Mouse (Mus musculus) thymus, postnatal 36 days (tissue): ENCODE measurements around the gene Oxsm.

ENCODE experiments used
- DNase-seq, 2 experiments: peaks; one replicate each; pipeline ENCODE4 v3.0.0; 2022; ENCODE audit warnings: mixed read lengths in 2 of 2

Gene Oxsm

DNA sequence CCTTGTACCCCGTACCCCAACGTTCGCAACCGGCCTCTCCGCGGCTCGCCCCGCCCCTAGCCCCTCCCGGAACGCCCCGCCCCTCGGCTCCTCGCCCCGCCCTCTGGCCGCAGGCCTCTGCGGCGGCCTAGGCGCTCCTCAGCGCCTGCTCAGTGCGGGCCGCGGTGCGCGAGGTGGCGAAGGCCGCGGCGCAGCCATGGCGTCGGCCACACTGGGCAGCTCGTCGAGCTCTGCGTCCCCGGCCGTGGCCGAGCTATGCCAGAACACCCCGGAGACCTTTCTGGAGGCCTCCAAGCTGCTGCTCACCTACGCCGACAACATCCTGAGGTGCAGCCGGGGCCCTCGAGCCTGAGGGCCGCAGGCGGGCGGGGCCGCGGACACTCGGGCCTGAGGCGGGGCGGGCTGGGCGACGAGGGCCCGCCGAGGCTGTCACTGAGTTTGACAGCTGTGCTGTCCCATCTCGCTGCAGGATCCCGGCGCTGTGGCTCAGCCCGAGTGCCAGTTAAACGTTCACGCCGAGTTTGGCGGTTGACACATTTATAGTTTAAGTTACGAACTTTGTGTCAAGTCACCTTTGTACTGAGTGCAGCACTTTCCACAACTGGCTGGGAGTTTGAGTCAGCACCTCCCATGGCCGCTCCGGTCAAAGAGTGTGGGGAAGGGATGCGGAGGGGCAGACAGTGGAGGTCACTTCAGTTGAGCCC is at the start of gene Oxsm, which contains the start of gene Ngly1:
Gene Oxsm, minus strand, starts transcription at position 638 of the 704 bp plus-strand sequence.
Gene Ngly1, plus strand, starts transcription at position 110 of the 704 bp plus-strand sequence.
- peak; percentile 87 for DNase-seq

DNA sequence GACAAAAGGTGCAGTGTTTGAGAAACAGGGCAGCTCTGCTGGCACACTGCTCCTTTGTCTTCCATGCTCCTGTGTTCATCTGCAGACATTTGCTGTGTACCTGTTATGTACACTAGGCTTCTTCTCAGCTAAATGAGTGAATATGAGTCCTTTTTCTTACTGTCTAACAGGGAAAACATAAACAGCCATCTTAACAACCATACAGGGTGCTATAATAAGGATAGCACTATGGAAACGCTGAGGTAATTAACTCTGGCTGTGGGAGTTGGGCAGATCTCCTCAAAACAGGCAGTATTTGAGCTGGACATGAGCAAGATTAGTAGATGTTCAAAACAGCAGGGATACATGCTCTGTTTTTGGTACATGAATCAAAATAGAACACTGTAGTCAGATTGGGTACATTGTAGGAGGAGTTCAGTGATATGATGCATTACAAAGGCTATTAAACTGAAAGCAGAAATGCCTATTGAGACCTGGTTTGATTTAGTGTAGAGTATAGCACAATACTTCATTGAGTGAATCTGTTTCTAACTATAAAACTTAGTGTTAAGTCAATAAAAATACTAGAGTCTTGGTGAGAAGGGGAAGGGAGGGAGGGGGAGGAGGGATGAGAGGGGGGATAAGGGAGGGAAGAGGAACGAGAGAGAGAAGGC is 47.3 kb upstream of the Oxsm start:
- DNase-seq = no peak

DNA sequence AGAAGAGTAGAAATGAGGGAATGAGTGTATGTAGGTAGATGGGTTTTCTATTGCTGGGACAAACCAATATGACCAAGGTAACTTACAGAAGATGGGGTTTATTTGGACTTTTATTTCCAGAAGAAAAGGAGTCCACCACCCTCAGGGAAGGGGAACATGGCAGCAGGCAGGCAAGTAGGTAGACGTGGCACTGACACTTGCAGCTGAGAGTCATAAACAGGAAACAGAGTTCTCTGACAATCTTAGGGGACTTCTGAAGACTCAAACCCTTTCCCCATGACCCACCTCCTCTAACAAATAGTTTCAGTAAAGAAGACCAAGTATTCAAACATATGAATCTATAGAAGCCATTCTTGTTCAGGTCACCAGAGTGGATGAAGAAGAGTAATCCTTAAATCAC is 44.3 kb upstream of the Oxsm start:
- DNase-seq = no peak

DNA sequence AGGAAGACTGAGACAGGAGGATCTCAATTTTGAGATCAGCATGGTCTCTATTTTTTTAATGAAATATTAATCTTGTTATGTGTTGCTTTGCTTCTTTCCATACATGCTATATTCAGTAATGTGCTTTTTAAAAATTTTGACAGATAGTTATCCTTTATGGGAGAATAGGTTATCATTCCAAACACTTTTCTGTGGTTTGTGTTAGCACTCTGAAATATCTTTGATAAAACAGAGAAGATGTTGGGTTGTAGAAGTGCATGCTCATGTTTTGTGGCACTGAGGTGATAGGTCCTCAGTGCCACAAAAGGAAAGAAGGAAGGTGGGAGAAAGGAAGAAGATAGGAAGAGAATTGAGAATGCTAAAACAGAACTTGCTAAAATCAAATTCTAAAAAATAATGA is 43.4 kb upstream of the Oxsm start:
- no peak for DNase-seq

DNA sequence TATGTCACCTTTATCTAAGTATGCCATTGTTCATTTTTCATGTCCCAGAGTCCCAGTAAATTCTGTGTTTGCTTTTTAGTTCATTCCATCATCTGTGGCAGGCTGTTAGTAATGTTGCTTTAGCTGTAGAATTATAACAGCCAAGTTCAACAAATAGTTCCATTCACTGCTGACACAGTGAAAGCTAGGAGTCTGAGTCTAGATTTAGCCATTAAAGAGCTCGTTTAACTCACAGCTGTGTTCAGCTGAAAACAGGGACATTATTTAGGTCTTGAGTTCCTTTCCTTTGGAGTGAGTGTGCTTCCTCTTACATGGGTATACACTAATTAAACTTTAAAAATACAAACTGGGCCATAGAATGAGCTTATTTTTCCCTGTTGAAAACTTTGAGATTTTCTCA is 42.8 kb upstream of the Oxsm start:
- no peak for DNase-seq

DNA sequence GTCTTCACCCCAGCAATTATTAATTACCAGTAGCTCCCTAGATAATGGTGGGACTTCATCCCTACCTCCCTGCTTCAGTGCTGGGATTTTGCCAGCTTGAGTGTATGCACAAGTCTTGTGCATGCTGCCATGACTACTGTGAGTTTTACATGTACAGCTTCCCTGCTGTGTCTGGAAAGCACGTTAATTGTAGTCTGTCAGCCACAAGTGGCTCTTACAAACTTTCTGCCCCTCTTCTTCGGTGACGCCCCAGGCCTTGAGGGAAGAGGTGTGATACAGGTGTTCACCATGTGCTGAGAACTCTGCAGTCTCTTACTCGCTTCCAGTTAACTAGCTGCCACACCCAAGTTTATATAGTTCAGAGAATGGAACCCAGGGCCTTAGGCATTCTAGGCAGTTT is 34.4 kb upstream of the Oxsm start:
- no peak for DNase-seq

DNA sequence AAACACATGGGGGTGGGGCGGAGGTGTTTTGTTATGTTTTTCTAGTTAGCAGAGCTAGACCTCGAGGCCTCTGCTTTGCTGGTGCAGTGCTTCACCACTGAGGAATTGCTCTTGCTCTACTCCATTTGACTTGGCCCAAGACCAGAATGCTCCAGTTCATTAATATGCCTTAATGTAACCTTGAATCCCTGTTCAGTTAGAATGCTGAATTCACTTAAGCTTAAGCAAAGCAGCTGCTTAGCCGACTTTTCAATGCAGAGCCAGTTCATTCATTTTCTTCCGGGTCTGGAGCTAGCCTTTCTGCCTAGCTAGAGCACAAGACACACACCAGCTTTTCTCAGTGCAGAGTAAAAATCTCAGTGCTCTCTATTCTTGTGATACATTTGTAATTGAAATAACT is 29.6 kb upstream of the Oxsm start:
- DNase-seq = no peak

DNA sequence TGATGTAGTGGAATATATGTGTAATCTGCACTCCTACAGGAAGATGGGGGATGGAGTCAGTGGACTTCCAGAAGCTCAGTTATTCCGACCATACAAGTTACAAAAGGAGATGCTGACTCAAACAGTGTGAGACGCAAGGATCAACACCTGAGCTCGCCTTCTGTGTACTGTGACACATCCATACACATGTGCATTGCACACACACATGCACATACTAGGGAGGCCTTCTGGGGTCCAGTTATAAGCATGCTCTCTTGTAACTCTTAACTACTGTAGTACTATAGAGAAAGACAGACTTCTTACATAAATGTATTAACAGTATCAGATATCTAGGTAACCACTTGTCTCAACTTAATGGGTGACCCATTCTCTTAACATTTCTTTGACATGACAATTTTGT is 24.1 kb upstream of the Oxsm start:
- no peak for DNase-seq

DNA sequence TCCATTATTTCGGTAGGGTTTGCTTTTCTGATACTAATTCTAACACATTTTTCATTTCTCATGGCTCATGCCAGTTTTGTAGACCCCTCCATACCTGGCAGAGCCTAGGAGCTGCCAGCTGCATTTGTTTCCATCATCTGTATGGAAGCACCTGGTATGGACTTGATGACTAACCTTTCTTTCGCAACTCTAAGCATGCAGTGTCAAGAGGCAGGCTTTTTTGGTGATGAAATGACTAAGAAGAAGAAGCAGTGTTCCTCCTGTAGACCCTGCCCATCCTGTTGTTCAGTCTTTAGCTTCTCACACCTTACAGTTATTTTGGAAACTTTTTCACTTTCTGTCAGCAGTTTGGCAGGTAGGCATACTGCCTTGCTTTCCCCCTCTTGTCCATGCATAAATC is 20.2 kb upstream of the Oxsm start:
- no peak for DNase-seq

DNA sequence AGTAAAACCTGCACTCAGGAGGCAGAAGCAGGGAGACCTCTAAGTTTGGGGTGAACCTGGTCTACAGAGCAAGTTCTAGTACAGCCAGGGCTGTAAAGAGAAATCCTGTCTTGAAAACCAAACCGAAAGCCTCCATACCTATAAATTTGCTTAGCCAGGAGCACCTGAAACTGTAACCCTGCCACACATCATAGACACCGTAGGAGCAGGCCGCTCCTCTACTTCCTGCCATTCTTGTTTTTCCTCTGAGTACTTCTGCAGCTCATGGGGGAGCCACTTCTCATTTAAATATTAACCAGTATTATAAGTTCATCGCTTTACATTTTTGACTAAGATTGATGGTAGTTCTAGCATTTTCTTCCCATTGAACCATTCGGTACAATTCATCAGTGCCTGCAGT is 17.4 kb upstream of the Oxsm start:
- DNase-seq = no peak

DNA sequence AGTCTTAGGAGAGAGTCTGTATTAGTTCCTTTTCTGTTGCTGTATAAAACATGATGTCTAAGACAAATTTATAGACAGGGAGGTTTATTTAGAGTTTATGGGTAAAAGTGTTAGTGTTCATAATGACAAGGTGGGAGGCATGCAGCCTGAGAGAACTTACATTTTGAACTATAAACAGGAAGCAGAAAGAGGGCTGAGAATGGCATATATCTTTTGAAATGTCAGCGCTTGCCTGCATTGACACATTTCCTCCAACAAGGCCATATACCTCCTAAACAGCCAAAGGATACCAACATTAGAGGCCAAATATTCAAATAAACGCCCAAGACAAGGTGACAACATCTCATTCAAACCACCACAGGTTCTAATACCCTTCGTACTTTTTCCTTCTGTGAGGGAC is 12.3 kb upstream of the Oxsm start:
- no peak for DNase-seq

DNA sequence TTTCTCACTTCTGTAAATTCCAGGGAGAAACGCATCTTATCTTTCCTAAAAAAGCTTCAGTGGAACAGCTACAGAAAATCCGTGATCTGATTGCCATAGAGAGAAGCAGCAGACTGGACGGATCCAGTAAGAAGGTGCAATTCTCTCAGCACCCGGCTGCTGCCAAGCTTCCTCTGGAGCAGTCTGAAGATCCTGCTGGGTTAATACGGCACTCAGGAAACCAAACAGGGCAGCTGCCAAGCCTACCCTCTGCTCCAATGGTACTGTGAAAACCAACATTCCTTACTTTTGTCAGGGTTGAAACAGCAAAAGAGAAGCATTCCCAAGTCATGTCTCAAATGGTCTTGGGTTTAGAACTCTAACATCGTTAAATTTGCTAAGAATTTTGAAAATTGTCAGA is 10.9 kb upstream of the Oxsm start:
- no peak for DNase-seq

DNA sequence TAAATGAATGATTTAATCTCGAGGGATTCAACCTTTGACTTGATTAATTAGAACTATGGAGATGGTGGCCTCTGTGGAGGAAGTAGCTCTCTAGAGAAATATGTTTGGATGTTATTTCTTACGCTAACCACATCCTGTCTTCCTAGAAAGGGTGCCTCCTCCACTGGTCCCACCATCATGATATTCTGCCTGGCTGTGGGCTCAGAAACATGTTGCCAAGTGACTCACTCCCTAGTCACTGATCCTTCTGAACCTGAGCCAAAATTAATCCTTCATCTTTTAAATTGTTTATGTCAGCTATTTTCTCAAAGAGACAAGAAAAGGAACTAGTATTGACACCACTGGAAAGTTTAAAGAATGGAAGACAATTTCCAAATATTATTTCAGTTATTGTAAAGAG is 6.6 kb upstream of the Oxsm start:
- DNase-seq = no peak

DNA sequence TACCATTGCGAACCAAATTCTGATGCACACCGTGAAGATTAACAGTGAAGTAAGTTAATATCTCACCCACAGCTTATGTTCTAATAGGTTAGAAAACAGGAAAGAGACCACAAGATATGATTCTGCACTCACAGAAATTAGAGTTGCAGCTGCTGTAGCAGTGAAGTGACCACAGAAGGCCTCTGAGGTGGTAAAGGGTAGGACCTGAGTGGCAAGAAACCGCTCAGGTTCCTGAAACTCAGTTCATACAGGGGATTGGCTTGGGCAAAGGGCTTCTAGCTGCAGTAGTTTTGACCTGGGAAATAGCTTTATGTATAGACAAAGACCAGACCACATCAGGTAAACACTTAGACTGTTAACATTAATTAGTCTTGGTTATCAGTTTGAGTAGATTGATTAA is 6.1 kb upstream of the Oxsm start:
- no peak for DNase-seq

DNA sequence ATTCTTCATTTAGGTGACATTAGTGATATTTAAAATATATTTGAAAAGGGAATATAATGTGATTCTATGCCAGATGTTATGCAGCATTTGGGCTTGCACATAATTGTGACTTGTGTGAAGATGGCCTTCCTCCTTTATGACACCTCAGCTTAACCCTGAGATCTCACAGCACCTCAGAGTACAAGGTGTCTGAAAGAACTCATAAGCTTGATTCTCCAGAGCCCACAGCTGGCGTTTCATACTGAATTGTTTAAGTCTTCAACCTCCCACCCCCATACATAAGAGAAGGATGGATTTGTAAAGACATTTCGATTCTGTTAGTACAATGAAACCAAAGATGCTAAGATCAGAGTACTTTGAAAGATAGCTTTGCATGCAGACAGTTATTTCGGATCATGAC is 491 bp upstream of the Oxsm start:
- DNase-seq = no peak

DNA sequence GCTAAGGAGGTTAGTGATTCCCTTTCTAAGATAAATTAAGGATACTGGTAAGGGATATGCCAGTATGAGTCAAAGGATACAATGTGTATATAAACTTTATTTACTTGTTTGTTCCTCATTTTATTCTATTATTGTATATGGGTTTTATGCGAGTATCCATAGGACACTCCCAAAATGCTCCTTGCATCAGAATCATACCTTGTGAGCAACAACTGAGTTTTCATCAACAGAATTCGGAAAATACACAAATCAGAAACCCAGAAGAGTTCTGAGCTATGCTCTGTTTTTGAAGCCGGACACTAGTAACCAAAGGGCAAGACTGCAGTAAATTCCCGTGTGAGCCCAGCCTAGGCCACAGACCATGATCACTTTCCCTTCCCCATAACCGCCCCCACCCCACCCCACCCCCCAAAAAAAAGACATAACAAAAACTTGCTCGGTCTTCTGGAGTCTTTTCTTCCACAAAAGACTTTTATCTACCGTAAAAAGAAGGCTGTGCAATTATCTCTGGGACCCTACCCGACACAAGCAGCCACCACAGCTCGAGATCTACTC is 928 bp downstream of the Oxsm start:
- no peak for DNase-seq

DNA sequence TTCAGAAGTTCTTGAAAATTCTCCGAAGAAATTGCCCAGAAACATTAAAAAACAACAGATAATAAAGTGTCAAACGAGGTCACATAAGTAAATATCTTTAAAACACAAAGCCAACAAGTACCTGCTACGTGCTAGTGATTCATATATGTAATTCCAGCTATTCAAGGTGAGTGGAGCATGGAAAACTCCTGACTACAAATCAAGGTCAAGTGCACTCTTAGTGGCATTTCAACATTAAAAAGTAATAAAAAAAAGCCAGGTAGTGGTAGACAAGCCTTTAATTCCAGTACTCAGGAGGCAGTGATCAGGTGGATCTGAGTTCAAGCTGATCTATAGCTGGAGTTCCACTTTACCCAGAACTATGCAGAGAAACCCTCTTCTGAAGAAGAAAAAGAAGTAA is 1.5 kb downstream of the Oxsm start:
- DNase-seq = no peak

DNA sequence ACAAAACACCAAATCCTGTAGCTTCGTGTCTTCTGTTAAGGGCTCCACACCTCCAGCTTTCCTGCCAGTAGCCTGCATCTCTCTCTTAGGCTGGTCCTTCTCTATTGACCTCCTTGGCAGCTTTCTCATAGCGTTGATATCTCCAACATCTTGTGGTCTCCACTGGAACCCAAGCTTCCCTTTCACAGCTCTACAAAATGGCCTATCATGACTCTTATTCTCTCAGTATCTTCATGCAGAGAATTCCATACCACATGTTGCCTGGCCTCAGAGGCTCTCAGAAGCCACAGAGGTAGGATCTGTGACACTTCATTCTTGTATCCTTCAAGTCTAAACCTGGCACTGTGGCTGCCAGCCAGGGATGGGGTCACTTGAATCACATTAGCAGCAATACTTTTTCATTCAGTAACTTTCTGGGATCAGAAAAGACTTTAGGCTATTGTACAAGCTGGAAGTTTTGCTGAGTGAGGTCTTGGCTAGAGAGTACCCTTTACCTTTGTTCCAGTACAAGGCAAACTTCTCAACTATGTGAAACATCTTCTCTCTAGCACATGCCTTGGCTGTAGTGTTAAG is 3.2 kb downstream of the Oxsm start:
- no peak for DNase-seq

DNA sequence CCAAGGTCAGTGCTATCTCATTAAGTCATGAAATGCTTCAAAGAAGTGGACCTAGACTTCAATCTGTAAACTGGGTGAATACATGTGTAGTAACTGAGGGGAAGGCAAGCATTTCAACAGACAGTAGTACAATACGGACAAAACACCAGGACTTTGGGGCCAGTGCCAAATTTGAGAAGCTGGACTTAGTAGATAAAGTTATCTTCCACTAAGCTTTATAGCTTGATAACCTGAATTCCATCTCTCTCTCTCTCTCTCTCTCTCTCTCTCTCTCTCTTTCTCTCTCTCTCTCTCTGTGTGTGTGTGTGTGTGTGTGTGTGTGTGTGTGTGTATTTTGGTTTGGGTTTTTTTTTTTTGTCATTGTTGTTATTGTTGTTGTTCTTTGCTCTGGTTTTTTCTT is 4.5 kb downstream of the Oxsm start:
- DNase-seq = no peak

DNA sequence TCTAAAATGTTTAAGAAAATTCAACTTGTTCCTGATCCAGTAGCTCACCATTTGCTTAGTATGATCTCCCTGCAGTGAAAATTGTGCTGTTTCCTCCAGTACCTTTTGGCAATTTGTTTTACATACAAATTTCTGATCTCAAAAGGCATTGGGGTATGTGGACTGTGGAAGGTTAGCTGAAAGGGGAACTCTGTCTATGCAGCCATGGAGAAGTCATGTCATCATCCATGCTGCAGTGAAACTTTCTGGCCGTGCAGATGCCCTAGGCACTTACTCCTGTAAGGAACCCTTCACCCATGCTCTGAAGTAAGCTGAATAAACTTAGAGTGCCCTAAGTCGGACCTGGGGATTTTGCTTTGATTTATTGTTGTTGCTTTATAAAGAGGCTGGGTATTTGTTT is 5.2 kb downstream of the Oxsm start:
- DNase-seq = no peak

DNA sequence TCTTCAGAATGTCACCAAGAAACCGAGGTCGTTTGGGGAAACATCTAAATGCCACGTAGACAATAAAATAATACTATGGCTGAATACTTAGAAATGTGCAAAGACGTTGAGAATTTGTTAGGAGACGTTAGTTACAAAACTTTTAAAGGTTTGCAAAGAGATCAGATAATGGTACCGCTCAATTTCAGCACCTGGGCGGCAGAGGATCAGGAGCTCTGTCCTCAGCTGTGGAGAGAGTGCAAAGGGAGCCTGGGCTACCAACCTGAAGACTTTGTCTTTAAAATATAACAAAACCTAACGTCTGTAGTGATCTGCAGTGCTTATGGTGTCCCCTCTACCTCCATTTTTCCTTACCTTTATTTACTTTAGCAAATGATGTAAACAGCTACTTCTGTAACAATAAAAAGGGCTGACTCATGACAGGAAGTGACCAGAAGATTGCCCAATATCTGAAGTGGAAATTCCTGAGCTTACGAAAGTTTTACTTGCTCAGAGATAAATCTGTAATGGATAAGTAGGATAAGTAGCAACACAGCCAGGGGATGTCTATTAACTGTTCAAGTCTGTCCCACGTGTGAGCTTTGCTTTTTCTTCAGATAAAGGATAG is 5.9 kb downstream of the Oxsm start:
- DNase-seq = no peak

DNA sequence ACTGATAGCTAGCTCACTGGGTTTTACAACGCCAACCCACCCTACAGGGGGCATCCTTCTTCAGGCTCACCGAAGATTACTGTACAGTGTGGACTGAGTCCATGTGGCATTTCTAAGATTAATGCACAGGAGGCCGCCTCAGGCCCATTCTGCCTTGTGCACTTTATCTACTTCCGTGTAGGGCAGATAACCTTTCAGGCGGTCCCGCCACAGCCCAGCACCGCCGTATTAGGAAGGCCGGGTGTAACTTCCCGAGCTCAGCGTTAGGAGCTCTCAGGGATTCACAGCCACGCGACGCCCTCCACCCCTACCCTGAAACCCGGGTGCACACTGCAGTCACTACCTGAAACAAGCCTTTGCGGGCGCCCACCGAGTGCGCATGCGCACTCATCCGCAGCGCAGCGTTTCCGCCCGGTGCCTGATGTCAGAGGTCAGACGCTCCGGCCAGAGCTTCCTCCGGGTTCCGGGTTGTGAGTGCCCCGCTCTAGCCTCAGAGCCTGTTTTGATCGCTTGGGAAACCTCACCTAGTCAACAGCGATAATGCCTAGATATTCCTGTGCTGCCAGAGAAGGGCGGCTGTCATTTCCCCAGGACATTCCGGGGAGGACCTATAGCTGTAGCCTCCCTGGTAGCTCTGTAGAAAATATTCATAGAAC is 6.5 kb downstream of the Oxsm start:
- peak; percentile 91 to 92 for DNase-seq

DNA sequence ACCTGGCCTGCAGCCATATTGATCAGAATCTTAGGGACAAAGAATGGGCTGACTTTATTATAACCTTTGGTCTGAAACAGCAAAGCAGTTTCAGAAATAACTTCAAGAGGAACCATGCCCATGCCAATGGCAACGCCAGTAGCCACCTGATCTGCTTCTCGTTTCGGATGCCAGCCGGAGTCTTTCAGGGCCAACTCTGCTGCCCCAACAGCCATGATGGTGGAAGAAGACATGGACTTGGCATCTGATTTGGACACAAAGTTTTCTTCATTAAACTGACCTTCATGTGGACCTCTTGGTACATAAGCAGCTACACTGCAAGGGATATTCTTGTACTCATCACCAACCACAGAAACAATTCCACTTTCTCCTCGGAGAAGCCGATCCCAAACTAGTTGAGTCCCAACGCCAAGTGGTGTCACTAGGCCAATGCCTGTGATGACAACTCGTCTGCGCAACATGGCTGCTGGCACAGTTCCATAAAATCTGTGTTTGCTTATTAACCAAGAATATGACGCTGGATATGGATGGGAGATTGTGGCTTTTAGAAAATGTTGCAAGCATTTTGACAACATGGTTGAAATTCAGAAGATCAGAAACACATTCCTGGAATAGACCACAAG is 7.3 kb downstream of the Oxsm start:
- no peak for DNase-seq
